Mouse (Mus musculus) heart, postnatal 36 days (tissue): Measurements from ENCODE around the gene Mus81. TPM values are rescaled to one million over a fixed set of nuclear protein-coding genes. Genes with fewer than 3 reads are reported as not detected.

Experiments
- DNase-seq, 2 experiments: peaks; one replicate each; pipeline ENCODE4 v3.0.0; 2021 to 2022
- intact Hi-C: fragments of 180-260 bp; cut with DNase I; formaldehyde crosslinking; loops from one replicate; pipeline ENCODE4 v1.15.1; 2025
- total RNA-seq, 2 experiments: library from RNA; stranded (reverse); gene quantifications; 2 replicates each; pipeline ENCODE4 v1.2.3; 2021

The Mus81 gene
- total RNA-seq, result 10 to 100 TPM; 19.6 to 23.7 TPM

DNA sequence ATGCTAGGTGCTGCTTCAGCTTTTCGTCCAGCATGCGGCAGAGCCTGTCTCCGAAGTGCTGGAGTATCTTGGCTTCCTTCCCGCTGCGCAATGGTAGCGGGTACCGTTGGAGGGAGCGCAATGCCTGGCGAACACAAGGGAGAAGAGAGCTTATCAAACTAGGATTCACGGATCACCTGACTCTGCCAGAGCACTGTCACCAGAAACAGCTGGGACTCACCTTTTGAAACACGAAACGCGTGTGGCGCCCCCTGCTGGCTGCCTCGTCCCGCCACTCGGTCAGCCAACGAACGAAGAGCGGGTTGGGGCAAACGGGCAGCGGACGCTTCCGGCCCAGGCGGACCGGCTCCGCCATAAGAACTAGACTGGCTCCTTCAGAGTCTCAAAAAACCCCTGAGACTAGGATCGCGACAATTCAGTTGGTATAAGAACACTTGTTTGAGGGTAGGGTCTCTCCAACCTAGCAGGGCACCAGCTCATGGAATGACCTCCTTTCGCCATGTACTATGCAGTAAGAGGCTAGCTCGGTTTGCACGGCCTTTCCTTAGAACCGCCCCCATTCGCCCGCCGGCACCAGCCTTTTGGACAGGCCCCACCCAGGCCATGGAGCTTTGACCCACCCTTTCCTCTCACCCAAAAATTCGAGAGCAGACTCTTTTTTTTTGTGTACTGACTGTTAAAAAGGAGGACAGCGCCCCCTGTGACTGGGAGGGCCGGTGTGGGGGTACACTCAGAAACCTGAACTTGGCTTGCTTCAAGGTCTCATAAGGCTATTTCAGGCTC is at the start of gene Mus81:
TSS of gene Mus81 (minus strand) at position 635 of the 783 bp plus-strand sequence.
- DNase-seq, result peak; percentile 96 to 97
- intact Hi-C loops, result loop anchor here (1.0 to 5.0 kb wide), 4 partner anchors 23 to 121 kb away; partner anchors contain the start of genes Banf1, Eif1ad and Sart1

DNA sequence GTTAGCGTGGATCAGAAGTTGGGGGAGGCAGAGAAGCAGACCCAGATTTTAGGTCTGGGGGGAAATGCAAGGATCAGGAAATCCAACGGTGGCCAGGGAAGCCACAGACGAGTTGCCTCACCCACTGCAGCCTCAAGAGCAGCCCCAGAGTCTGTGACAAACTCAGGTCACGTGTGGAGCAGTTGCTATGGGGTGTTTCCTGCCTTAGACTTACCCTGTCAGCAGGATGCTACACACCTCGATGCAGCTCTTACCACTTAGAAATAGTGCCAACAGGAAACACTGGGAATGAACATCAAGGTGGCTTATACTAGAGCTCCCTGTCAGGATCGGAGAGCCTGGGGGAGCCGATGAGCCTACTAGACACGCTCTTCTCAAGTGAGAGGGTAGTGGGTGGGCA is 44.3 kb upstream of the Mus81 start:
- DNase-seq, result no peak
- intact Hi-C loops, result no loop called here

DNA sequence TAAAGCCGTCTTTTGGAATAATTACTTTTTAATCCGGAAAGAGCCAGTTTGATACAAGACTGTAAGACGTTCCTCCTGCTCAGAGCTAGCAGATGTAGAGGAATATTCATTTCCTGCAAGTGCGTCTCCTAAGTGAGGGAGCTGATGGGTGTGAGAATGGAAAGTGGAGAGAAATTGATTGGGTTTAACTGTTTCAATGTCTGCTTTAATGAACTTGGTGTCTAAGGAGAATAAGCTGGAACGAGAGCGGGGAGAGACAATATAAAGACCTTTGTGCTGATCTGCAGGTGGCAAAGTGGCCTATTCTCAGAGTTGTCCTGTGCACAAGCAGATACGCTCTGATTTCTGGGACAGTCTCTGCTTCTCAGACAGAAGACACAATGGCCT is 41.9 kb upstream of the Mus81 start:
- intact Hi-C loops, result no loop called here
- DNase-seq, result no peak

DNA sequence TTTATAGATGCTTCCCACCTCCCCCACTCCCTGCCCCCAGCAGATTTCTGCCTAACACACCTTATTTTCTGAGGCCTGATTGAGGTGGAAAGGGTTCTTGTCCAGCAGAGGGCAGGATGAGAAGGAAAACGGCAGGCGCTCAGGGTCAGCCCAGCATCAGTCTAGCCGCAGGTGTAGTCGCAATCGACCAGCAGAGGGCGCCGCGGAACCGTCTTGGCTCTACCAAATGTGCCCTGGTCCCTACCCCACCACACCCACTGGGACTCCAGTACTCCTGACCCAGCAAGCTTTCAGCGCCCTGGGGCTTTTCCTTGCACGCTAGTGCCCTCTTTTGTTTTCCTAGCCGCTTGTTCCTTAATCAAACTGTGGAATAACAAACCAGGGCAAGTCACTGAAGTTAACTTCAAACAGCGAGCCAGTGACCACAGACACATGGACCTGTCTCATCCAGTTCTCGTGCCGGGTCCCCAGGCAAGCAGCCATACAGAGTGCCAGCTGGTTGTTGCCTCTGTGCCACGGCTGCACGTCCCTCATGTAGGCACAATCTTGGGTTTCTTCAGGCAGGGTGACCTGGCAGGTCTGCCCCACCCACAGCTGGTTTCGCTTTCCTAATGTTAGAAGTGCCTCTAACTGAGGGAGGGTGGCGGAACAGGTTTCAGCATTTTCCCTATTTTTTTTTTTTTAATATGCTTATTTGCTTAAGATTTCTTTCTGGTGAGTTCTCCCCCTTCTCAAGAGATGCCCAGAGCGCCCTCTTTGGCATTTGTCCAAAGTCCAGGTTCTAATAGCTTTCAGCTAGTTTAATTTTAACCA is 41.3 kb upstream of the Mus81 start:
- peak; percentile 97 to 99 for DNase-seq
- intact Hi-C loops, result loop anchor here (1.0 to 2.0 kb wide), 2 partner anchors 39 to 249 kb away; partner anchors contain the start of gene Ap5b1

DNA sequence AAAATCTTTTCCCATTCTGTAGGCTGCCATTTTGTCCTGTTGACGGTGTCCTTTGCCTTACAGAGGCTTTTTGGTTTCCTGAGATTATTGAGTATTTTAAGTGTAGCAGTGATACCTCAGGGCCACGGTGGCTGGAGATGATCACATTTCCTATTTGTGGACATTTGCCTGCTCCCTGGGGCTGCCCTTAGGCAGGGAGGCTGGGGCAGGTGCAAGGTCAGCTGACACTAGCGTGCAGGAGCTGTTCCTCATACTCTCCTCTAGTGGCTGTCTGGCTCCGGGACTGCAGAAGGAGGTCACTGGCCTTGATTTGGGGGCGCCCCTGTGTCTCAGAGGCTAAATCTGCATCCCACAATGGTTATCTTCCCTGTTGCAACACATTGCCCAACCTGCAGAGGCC is 37.0 kb upstream of the Mus81 start:
- DNase-seq, result no peak
- intact Hi-C loops, result no loop called here

DNA sequence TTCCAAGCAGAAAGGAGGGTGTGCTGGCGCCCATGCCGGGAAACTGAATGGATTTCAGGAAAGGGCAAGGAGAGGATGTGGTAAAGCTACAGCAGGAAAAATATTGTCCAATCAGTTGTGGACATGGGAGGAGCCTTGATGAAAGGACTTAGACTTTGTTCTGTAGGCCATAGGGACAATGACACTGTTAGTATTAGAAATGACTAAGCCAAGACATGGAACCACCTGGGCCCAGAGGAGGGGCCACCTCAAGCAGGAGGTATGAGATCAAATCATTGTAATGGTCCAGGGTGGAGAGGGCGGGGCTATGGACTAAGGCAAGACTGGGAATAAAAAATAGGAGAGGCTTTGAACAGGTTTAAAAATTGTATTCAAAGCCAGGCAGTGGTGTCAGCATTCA is 30.5 kb upstream of the Mus81 start:
- intact Hi-C loops, result no loop called here

DNA sequence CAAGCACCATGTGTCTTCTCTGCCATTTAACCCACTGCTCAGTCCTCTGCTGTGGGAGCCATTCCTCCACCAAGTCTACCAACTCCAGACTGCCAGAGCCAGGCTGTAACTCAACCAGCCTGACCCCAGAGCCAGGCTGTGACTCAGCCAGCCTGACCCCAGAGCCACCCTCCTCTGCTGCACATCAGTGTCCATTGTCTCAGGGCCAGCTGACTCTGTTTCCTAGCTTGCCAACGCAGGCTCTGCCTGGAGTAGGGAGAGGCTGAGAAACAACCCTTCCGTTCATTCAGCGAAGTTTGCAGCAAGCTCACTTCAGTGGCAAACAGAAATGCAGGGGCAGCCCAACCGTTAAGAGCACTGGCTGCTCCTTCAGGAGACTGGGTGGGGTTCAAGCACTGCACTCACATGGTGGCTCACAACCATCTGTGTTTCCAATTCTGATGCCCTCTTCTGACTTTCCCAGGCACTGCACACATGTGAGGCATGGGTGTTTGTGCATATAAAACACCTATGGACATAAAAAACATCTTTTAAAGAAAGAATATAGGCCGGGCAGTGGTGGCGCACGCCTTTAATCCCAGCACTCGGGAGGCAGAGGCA is 28.8 kb upstream of the Mus81 start:
- intact Hi-C loops, result no loop called here
- DNase-seq, result no peak

More for the DNA sequence above, 30.5 kb upstream of the Mus81 start:
- no peak for DNase-seq

DNA sequence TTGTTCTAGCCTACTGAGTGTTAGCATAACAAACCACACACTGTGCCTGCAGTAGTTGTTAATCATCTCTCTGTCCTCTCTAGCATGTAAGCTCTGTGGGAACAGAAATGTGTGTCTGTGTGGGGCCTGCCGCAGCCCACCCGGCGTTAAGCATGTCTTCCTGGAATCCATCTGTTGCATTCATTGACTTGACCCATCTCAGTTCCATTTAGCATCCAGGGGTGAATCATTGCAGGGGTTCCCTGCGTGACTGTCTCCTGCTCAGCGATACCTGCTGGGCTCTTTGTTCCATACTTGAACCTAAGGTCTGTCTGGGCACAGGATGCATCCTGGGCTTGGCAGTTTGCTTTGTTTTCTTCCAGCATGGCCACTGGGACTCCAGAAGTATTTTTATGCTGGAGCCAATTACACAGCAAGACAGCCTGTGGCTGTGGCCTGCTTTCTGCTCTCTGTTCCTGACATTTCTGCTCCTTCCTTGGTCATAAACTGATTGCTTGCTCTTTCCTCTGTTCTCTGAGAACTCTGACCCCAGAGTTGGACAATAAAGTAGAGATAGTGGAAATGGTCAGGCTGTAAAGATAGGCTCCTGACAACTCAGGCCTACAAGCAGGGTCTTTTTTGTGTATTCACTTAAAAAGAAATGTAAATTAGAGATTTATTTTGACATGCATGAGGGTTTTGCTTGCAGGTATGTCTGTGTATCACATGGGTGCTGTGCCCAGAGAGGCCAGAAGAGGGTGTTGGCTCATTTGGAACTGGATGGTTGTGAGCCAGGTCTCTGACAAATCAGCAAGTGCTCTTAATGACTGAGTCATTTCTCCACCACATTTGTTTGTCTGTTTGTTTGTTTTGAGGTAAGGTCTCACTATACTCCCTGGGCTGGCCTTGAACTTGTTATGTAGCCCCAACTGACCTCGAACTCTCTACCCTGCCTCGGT is 27.9 kb upstream of the Mus81 start:
- intact Hi-C loops, result no loop called here
- no peak for DNase-seq

DNA sequence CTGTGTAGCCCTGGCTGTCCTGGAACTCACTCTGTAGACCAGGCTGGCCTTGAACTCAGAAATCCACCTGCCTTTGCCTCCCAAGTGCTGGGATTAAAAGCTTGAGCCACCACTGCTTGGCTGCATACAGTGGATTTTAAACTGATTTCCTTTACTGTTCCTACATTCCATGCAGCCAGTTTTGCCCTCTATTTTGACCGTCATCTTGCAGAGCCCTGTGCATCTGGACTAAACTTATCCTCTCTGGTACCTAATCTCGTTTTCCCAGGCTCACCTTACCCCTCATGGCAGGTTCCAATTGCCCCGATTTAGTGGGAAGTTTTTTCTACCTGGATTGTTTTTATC is 24.8 kb upstream of the Mus81 start:
- no peak for DNase-seq
- intact Hi-C loops, result no loop called here

DNA sequence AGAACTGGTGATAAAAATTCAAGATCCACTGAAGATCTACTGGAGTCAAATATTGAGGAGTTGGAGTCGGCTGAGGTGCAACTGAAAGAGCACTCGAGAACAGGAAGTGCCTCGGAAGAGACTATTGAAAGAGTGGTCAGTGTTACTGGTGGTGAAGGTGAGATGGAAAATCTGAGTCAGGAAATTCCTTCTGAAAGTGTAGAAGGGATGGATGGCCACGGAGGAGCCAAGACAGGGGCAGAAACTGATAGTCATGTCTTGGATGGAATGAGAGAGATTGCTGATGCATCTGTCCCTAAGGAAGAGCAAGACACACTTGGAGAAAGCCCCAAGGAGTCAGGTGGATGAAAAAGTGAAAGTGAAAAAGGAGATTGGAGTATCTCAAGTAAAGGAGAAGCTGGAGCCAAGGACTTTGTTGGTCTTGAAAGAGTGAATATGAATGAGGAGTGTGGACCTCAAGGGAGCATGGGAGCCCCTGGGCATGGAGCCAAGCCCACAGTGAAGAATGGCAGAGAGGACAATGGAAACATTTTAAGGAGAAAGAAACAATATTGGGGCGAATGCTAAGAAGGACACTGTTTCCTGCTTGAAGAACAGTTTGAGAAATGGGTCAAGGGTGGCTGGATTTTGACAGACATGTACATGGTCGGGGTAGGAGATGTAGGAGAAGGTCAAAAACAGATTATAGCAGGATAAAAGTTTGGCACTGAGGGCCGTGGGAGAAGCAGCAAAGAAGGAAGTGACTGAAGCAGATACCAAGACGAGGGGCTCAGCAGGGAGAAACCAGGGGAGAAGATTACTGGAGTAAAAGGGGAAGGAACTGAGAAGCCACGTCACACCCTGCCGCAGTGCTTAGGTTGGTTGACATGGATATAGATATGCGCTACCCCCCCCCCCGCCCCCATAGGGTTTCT is 24.1 kb upstream of the Mus81 start:
- intact Hi-C loops, result no loop called here
- no peak for DNase-seq

DNA sequence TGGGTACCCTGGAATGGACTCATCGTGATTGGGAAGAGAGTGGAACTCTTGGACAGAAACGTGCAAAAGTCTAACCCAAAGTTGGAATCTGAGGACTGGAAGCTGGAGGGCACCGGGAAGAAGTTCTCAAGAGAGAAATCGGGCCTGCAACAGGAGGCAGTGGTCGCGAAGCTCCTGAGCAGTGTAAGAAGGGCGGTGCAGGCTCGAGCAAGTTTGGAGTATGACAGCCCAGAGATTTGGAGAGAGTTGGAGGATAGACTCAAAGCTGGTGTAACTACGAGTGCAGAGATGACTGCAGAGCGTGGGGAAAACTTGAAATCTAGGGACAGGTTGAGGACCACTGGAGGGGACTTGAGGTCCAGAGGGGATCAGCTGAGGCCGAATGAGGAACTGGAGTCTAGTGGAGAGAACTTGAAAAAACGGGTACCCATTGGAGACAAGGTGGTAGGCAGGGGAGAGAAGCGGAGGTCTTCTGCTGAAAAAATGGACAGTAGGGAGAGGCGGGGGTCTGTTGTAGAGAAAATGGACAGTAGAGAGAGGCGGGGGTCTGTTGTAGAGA is 23.0 kb upstream of the Mus81 start:
- no peak for DNase-seq
- intact Hi-C loops, result loop anchor here (2.0 kb wide), 1 partner anchor 20 kb away; the partner anchor contains the start of gene Cfl1

DNA sequence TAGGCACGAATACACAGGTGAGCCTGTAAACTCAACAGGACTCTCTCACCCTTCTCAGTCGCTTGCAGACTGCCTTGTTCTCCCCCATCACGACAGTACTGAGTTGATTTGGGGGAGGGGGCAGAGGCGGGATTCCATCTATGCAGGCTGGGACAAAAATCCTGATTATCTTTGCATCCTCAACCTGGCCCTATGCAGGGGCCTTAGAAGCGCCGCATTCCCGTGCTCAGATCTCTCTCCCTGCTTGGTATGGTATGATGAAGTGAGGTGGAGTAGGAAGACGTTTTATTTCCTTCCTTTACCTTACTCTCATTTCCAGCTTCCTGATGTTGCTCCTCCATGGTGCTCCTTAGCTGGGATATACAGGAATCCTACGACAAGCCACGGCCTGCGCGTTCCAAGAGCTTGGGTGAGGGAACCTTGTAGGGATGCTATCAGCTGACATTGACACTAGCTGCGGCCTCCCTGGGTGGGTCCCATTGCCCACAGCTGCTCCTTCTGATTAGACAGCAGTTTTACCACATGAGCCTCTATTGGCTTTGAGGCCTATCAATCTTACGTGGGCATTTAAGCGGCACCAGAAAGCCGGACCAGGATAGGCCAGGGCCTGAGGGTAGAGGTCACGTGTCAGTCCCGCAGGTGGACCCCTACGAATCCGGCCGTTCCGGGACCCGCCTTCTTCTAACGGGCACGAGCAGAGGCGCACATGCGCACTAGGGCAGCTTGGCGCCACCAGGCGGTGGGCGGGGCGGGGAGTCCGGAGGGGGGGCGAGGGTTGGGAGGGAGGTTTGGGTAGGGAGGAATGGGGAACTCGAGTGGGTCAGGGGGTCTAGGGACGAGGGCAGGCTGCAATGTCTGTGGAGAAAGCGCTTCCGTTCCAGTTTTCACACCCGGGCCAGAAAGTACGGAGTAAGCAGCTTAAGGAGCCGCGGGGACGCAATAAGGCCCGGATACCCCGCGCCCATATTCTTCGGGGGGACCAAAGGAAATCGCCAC is 22.1 kb upstream of the Mus81 start, which contains the start of gene Snx32:
TSS of gene Snx32 (minus strand) at position 508 of the 996 bp plus-strand sequence.
- peak; percentile 94 to 95 for DNase-seq
- intact Hi-C loops, result loop anchor here (2.0 kb wide), 1 partner anchor 20 kb away; the partner anchor contains the start of gene Cfl1

DNA sequence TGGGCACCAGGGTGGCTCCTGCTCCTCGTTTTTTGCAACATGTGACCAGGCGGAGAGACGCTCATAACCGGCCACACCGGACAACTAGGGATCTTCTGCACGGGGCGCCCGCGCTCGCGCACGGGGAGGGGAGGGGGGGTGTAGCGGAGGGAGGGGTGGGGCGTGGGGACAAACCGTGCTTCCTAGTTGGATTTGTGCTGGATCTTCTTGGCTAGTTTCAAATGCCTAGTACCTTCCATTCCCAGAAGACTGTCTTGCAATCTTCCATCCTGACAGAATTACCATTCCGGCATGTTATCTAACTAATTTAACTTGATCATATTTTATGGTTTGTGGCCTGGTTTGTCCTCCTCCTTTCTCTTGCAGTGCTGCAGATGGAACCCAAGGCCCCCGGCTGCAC is 15.5 kb upstream of the Mus81 start, which contains the start of gene 1700020D05Rik:
TSS of gene 1700020D05Rik (minus strand) at position 101 of the 400 bp plus-strand sequence.
- intact Hi-C loops, result no loop called here
- no peak for DNase-seq

DNA sequence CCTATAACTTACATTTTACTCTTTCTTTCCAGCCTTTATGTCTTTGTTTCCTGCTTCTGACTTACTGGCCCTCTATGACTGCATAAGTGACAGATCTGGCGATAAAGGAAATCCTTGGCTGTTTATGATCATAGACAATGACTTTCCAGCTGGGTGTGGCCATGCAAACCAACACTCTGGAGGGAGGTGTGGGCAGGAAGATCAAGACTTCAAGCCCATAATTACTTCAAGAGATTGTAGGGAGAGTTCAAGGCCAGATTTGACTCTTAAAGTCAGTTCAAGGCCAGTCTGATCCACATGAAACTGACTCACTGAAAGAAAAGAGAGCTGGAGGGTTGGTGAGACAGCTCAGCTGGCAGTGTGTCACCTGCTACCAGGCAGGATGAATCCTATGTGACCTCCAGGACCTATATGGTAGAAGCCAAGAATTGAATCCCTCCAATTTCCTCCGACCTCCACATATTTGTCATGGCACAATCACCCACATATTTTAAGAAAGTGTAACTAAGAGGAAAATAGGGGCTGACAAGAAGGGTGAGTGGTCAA is 12.2 kb upstream of the Mus81 start:
- intact Hi-C loops, result no loop called here
- no peak for DNase-seq

DNA sequence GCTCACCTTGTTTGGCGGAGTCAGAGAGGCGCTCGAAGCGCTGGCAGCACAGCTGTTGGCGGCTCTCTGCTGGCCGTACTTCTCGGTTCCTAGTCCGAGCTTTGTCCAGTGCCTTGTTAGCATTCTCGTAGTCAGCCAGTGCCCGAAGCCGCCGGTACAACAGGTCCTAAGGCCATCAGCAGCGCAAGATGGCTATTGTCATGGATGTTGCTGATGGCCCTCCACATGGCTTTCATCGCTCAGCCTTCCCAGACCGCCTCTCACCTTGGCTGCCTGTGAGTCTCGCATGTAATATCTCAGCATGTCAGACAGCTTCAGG is 7.8 kb upstream of the Mus81 start:
- intact Hi-C loops, result no loop called here
- DNase-seq, result no peak

DNA sequence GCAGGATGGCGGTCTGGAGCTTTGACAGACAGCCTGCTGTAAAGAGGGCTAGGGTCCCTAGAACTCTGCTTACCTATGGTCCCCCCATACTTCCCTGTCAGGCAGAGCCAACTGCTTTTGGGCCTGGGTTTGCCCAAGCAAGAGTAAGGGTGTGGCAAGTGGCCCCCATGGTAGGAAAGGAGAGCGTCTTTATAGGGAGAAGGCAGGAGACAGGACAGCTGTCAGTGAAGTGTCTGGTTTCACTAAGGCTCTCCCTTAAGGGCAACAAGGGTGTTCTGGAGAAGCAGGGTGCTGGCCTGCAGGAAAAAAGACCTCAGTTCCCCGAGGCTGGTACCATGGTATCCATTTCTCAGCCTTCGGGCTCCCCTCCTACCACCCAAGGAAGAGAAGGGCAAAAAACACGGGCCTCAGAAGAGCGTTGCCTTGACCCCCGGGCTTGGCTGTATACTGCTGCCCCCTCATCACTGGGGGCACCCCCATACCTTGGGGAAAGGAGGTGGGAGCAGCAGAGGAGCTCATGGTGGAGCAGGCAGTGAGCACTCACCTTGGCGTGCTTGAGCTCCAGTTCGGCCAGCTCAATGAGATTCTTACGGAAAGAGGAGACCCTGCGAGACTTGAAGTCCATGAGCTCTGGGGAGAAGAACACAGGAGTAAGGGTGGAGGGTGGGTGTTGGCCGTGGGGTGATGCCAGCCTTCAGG is 7.3 kb upstream of the Mus81 start:
- no peak for DNase-seq
- intact Hi-C loops, result no loop called here

DNA sequence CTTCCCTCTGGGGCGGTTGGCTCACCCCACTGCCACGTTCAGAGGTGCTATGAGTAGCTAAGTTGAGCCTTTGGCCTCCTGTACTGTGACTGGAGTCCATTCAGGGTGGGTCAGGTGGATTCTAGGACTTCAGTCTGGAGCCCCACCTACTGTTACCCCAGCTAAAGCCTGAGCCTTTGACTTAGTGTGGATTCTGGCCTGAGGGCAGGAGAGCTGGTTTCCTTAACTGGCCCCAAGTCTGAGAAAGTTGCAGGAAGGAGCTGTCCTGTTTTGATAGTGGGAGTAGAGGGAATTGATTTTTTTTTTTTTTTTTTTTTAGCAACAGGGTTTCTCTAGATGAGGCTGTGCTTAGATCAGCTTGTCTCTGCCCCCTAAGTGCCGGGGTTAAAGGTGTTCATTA is 6.1 kb upstream of the Mus81 start:
- intact Hi-C loops, result no loop called here
- no peak for DNase-seq
